Mouse (Mus musculus) hindbrain, postnatal 0 days (tissue): ENCODE measurements around the gene Slit3. TPM values are rescaled to one million over a fixed set of nuclear protein-coding genes. Genes with fewer than 3 reads are reported as not detected.

ENCODE experiments used
- ATAC-seq: fragments of 200-750 bp; cut with Nextera tagmentation; 2 replicates; pipeline ENCODE4 v1.8.0; 2017; ENCODE audit warnings: mild to moderate bottlenecking, moderate TSS enrichment, moderate library complexity
- DNase-seq: peaks from one replicate; pipeline ENCODE4 v3.0.0-alpha.2; 2015; ENCODE audit warnings: low spot score
- H3K27ac ChIP-seq: fragments of 300-500 bp; sonication (generic); 2 replicates; pipeline ENCODE4 v1.5.1; 2014; ENCODE audit warnings: mild to moderate bottlenecking
- H3K27me3 ChIP-seq: fragments of 300-500 bp; sonication (generic); 2 replicates; pipeline ENCODE4 v1.6.1; 2014; ENCODE audit warnings: low read length, mixed read lengths; ENCODE audit not compliant: insufficient read depth
- H3K36me3 ChIP-seq: fragments of 300-500 bp; sonication (generic); 2 replicates; pipeline ENCODE4 v1.6.1; 2014; ENCODE audit warnings: low read length, mixed read lengths; ENCODE audit not compliant: insufficient read depth
- H3K4me1 ChIP-seq: fragments of 300-500 bp; sonication (generic); 2 replicates; pipeline ENCODE4 v1.6.1; 2014; ENCODE audit warnings: antibody characterized with exemption, low read length, mixed read lengths; ENCODE audit not compliant: insufficient read depth
- H3K4me2 ChIP-seq: fragments of 300-500 bp; sonication (generic); 2 replicates; pipeline ENCODE4 v1.6.1; 2014; ENCODE audit warnings: low read depth, mild to moderate bottlenecking, low read length, moderate library complexity, mixed read lengths
- H3K4me3 ChIP-seq: fragments of 300-500 bp; sonication (generic); 2 replicates; pipeline ENCODE4 v1.5.1; 2014; ENCODE audit warnings: low read length
- H3K9ac ChIP-seq: fragments of 300-500 bp; sonication (generic); replicated peaks from 2 replicates; pipeline ENCODE4 v1.6.1; 2014; ENCODE audit warnings: mild to moderate bottlenecking, low read length, moderate library complexity, mixed read lengths
- H3K9me3 ChIP-seq: fragments of 300-500 bp; sonication (generic); 2 replicates; pipeline ENCODE4 v1.6.1; 2016; ENCODE audit warnings: low read length, mixed read lengths
- CTCF ChIP-seq: IDR thresholded peaks from 2 replicates; pipeline ENCODE4 v1.5.1; 2016; ENCODE audit warnings: antibody characterized with exemption, control low read depth, low read depth
- whole genome bisulfite sequencing: fragments of 180-500 bp; shearing (Covaris S2); extraction: QIAGEN DNeasy Blood & Tissue Kit; methylation state at CpG from one replicate; pipeline ENCODE4 v1.1.7; 2014; 5-methylcytosine and 5-hydroxymethylcytosine counted together
- polyA plus RNA-seq: library from polyadenylated mRNA; unstranded; fragments of >200 nt; fragmentation: Nextera tagmentation; extraction: Ambion mirVana; gene quantifications from 2 replicates; pipeline ENCODE4 v1.2.1, GENCODE M21; 2015
- total RNA-seq: library from RNA; depleted of rRNA; stranded (reverse); fragments of >200 nt; gene quantifications from 2 replicates; pipeline ENCODE4 v1.2.3, GENCODE M21; 2014

The Slit3 gene
- total and polyA plus RNA-seq, 2 experiments from 2014 or later, result 4.9 to 13.4 TPM

GRCm38 (mm10) chr11:35431130-35431529 is 310.1 kb downstream of the Slit3 start:
- ATAC-seq, result no peak
- Histone ChIP-seq H3K4me1 (no peaks in the 10 kb centered on the region), H3K27me3 (no peaks in the 10 kb centered on the region), H3K4me2 (no peak overlapping the region), H3K4me3 (no peak overlapping the region), H3K36me3 (no peaks in the 10 kb centered on the region), H3K27ac (no peak overlapping the region), H3K9me3 (no peaks in the 10 kb centered on the region), H3K9ac (no peak overlapping the region)
- no peak for TF ChIP-seq CTCF
- DNase-seq, result no peak
- WGBS, result 66% methylated on average over 8 of the region's 8 CpGs

- DNase-seq, result no peak
- Histone ChIP-seq H3K27ac (no peak overlapping the region), H3K27me3 (no peaks in the 10 kb centered on the region), H3K9ac (no peak overlapping the region), H3K36me3 (no peaks in the 10 kb centered on the region), H3K4me2 (no peak overlapping the region), H3K4me3 (no peak overlapping the region), H3K9me3 (no peaks in the 10 kb centered on the region), H3K4me1 (no peaks in the 10 kb centered on the region)
- 89% methylated on average over 6 of the region's 6 CpGs for WGBS
- no peak for TF ChIP-seq CTCF
- no peak for ATAC-seq
Measured at GRCm38 (mm10) chr11:35437510-35437909, 316.5 kb downstream of the Slit3 start.

- peak; percentile 79 for ATAC-seq
Measured at GRCm38 (mm10) chr11:35440186-35440585, 319.2 kb downstream of the Slit3 start.

GRCm38 (mm10) chr11:35444489-35445100 is 323.6 kb downstream of the Slit3 start:
- Histone ChIP-seq H3K36me3 (no peaks in the 10 kb centered on the region), H3K27me3 (no peaks in the 10 kb centered on the region), H3K9ac (no peak overlapping the region), H3K4me3 (no peak overlapping the region), H3K4me2 (no peak overlapping the region), H3K4me1 (no peaks in the 10 kb centered on the region), H3K9me3 (no peaks in the 10 kb centered on the region), H3K27ac (no peak overlapping the region)
- ATAC-seq (no peak), DNase-seq (no peak)
- TF ChIP-seq CTCF, result no peak
- WGBS, result 64% methylated on average over 6 of the region's 6 CpGs

More at GRCm38 (mm10) chr11:35440186-35440585, 319.2 kb downstream of the Slit3 start:
- Histone ChIP-seq H3K27ac (no peak overlapping the region), H3K4me1 (no peaks in the 10 kb centered on the region), H3K4me3 (no peak overlapping the region), H3K9me3 (no peaks in the 10 kb centered on the region), H3K4me2 (no peak overlapping the region), H3K27me3 (no peaks in the 10 kb centered on the region), H3K36me3 (no peaks in the 10 kb centered on the region), H3K9ac (no peak overlapping the region)
- no peak for TF ChIP-seq CTCF
- WGBS, result 20% methylated on average over 11 of the region's 11 CpGs
- peak; percentile 73 for DNase-seq

- no peak for TF ChIP-seq CTCF
- Histone ChIP-seq H3K36me3 (no peaks in the 10 kb centered on the region), H3K9ac (no peak overlapping the region), H3K27ac (no peak overlapping the region), H3K4me1 (no peaks in the 10 kb centered on the region), H3K4me2 (no peak overlapping the region), H3K9me3 (no peaks in the 10 kb centered on the region), H3K27me3 (no peaks in the 10 kb centered on the region), H3K4me3 (no peak overlapping the region)
- no peak for ATAC-seq
- no peak for DNase-seq
- 72% methylated on average over 9 of the region's 9 CpGs for WGBS
Measured at GRCm38 (mm10) chr11:35447951-35448350, 326.9 kb downstream of the Slit3 start.

GRCm38 (mm10) chr11:35449199-35449598 is 328.2 kb downstream of the Slit3 start:
- TF ChIP-seq CTCF, result no peak
- Histone ChIP-seq H3K27me3 (peaks cover 6% of the 10 kb centered on the region; the same call in 1 of the 2 replicates), H3K9me3 (no peaks in the 10 kb centered on the region), H3K4me2 (no peak overlapping the region), H3K9ac (no peak overlapping the region), H3K27ac (no peak overlapping the region), H3K4me3 (no peak overlapping the region), H3K36me3 (no peaks in the 10 kb centered on the region), H3K4me1 (no peaks in the 10 kb centered on the region)
- DNase-seq, result no peak
- no peak for ATAC-seq
- 86% methylated on average over 6 of the region's 6 CpGs for WGBS

- peak; percentile 97 for TF ChIP-seq CTCF
- no peak overlapping the region for H3K27ac ChIP-seq
- DNase-seq (peak; percentile 77), ATAC-seq (peak; percentile 27; the same call in 1 of the 2 replicates)
- peaks cover 6% of the 10 kb centered on the region; the same call in 1 of the 2 replicates for H3K27me3 ChIP-seq
- H3K4me1 ChIP-seq, result no peaks in the 10 kb centered on the region
- WGBS, result 30% methylated on average over 4 of the region's 4 CpGs
- H3K9me3 ChIP-seq, result no peaks in the 10 kb centered on the region
- no peak overlapping the region for H3K9ac ChIP-seq
- H3K4me2 ChIP-seq, result no peak overlapping the region
- no peak overlapping the region for H3K4me3 ChIP-seq
- no peaks in the 10 kb centered on the region for H3K36me3 ChIP-seq
Measured at GRCm38 (mm10) chr11:35451636-35452035, 330.6 kb downstream of the Slit3 start.
